Mouse (Mus musculus) liver, adult 2 months (tissue): ENCODE measurements around the gene Mgat4a.

Experiments
- CTCF ChIP-seq: fragments of 200-500 bp; IDR thresholded peaks from 2 replicates; pipeline ENCODE4 v1.5.1; 2011; ENCODE audit warnings: low read depth, low read length, control low read depth
- POLR2A ChIP-seq: fragments of 200-500 bp; IDR thresholded peaks from 2 replicates; pipeline ENCODE4 v1.6.1; 2011; ENCODE audit warnings: low read length, control low read depth; ENCODE audit not compliant: insufficient read depth; ENCODE audit errors: extremely low read depth

- TF ChIP-seq CTCF, result no peak
- TF ChIP-seq POLR2A, result no peak
Observed at GRCm38 (mm10) chr1:37534532-37535108, 6.2 kb downstream of the Mgat4a start.
